8 mouse cellular contexts compared by ENCODE assay signal in genomic region chrX:134058987-134059712, GRCm38 (mm10). TPM values are rescaled to one million over a fixed set of nuclear protein-coding genes. Genes with fewer than 3 reads are reported as not detected.
DNase-seq lines count a peak whose midpoint lies in the region; ATAC-seq lines count a peak whose summit lies in the region.

TSS of gene Cstf2 (plus strand) at chrX:134059187.

- peak within 1 kb of the TSS; percentile 49 for H3K4me3 ChIP-seq in hindbrain, embryonic 11.5 days (ENCODE audit: low read depth, low read length)

- ATAC-seq in hindbrain, embryonic 11.5 days (ENCODE audit: low FRiP score), result peak; percentile 99

- H3K4me1 ChIP-seq in hindbrain, embryonic 11.5 days (replicated peaks; ENCODE audit: control insufficient read depth, insufficient read depth, low read length), result no peaks in the 10 kb centered on the region

- H3K36me3 ChIP-seq in hindbrain, embryonic 11.5 days (ENCODE audit: control insufficient read depth, insufficient read depth, low read length), result no peaks in the 10 kb centered on the region

- H3K27ac ChIP-seq in hindbrain, embryonic 11.5 days (ENCODE audit: low read depth, low read length), result peak within 1 kb of the TSS; percentile 86

- DNase-seq in MN1 (ENCODE audit: low spot score), result peak; percentile 89
- DNase-seq in cerebellum, adult 9-10 months, result peak; percentile 96
- peak; percentile 90 to 94 for DNase-seq in frontal cortex, adult 2 months (ENCODE audit: extremely low spot score in 1 of 2, low spot score in 1 of 2)
- DNase-seq in hindbrain, embryonic 11.5 days (ENCODE audit: low spot score), result peak; percentile 87
- peak; percentile 91 to 94 for DNase-seq in layer of hippocampus, postnatal 10 days (ENCODE audit: low spot score in 2 of 2)
- peak; percentile 96 for DNase-seq in lung, postnatal 10 days
- DNase-seq in ovary, postnatal 36 days (ENCODE audit: low spot score), result peak; percentile 92
- DNase-seq in thymus, postnatal 25 days, result peak; percentile 96

- 19% methylated on average over 50 of the region's 77 CpGs for WGBS in hindbrain, embryonic 11.5 days

- no peaks in the 10 kb centered on the region for H3K9me3 ChIP-seq in hindbrain, embryonic 11.5 days (ENCODE audit: control insufficient read depth, low read length)

- peak within 1 kb of the TSS; percentile 35 for H3K4me2 ChIP-seq in hindbrain, embryonic 11.5 days (replicated peaks; ENCODE audit: low read depth, low read length)

- peak within 1 kb of the TSS; percentile 64 for H3K9ac ChIP-seq in hindbrain, embryonic 11.5 days (ENCODE audit: low read depth, low read length)

- H3K27me3 ChIP-seq in hindbrain, embryonic 11.5 days (ENCODE audit: control insufficient read depth, insufficient read depth, low read length), result no peaks in the 10 kb centered on the region

RNA-seq across cellular contexts. Expression of gene Cstf2, which starts in this region (rescaled TPM):
- 93.6 and 115 TPM in 2 replicates for polyA plus RNA-seq in frontal cortex, adult 2 months (2012; rRNA removed)
- 66.7 and 71.3 TPM in 2 replicates for polyA plus RNA-seq in hindbrain, embryonic 11.5 days (2014; fragmentation: Nextera tagmentation; extraction: Ambion mirVana)
- 100 to 1,000 TPM; 110 to 144 TPM for total RNA-seq in layer of hippocampus, postnatal 10 days (2021)

Comparison
In these comparisons a context has a peak if more than half of its experiments do, and no peak if none do; other contexts are left out.
1. Peak in every context shown above with its lines: DNase-seq, ATAC-seq, H3K4me3 ChIP-seq and H3K27ac ChIP-seq.